Mouse (Mus musculus): Measurements from ENCODE around the gene Cdk17. TPM values are rescaled to one million over a fixed set of nuclear protein-coding genes. Genes with fewer than 3 reads are reported as not detected.

The Cdk17 gene
- polyA plus RNA-seq (2012; rRNA removed) = 4.3 and 5.2 TPM in 2 replicates

DNA sequence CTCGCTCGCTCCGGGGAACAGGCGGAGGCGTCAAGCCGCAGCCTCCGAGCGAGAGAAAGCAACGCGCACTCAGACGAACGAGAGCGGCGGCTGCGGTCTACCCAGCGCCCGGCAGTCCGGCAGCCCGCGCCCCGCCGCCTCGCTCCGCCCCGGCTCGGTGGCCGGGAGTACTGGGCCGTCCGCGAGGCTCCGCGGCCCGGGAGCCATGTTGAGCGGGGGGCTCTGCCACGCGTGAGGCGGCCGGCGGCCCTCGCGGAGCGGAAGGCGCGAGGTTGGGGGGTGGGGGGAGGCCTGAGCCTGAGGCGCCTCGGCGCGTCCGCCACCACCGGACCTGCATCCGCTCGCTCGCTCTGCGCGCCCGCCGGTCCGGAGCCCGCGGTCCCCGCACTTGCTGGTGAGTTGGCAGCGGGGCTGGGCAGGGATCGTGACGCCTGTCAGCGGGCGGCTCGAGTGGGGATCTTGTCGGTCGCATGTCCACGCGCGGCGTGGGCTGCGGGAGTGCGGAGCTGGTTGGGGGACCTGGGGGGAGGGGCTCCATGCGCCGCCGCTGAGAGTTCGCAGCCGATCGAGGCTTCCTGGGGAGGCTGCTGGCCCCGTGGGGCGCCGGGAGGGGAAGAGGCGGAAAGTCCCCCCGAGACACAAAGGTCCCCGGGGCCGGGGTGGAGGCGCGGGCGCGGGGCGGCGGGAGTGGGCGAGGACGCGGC is at the start of gene Cdk17:
Gene Cdk17, plus strand, starts transcription at position 69 of the 704 bp plus-strand sequence.
- no peaks in the 10 kb centered on the region; the same call in 1 of the 2 replicates for H3K4me1 ChIP-seq (ENCODE audit: control insufficient read depth, insufficient read depth, insufficient read length, low read length)
- 1% methylated on average over 97 of the region's 97 CpGs for WGBS
- TF ChIP-seq CTCF (IDR thresholded peaks at IDR 0.05; ENCODE audit: extremely low read depth, insufficient read length, insufficient replicate concordance, low read depth, low read length) = no peak
- no peak for TF ChIP-seq POLR2A (IDR thresholded peaks at IDR 0.05; ENCODE audit: low read depth, low read length)
- H3K4me3 ChIP-seq (ENCODE audit: low read depth, low read length) = peak within 1 kb of the TSS; percentile 96
- H3K27ac ChIP-seq (ENCODE audit: insufficient read depth, low read depth, low read length) = peak within 1 kb of the TSS; percentile 76
- H3K36me3 ChIP-seq (ENCODE audit: control insufficient read depth, insufficient read depth, low read length) = no peaks in the 10 kb centered on the region
- H3K27me3 ChIP-seq (ENCODE audit: control insufficient read depth, insufficient read depth, low read length) = no peaks in the 10 kb centered on the region

DNA sequence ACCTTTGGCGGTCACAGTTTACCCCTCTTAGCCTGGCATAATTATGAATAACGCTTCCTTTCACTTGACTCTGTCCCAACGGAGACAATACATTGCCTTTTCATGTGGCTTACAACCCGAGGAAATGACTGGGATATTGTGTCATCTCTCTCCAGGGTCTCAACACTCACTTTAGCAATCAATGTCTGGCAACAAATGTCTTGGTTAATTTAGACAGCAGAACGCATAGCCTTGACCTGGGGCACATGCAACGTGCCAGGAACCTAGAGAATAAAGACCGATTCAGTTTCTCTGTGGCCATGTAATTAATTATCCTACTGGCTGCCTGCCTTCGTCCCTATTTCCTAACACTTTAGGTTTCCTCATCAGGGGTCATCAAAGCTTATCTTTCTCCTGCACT is 49.3 kb upstream of the Cdk17 start:
- WGBS = 68% methylated on average over 8 of the region's 8 CpGs
- Histone ChIP-seq H3K27me3 (ENCODE audit: control insufficient read depth, insufficient read depth, low read length) (no peaks in the 10 kb centered on the region), H3K4me3 (ENCODE audit: low read depth, low read length) (no peak overlapping the region), H3K27ac (ENCODE audit: insufficient read depth, low read depth, low read length) (no peak overlapping the region), H3K36me3 (ENCODE audit: control insufficient read depth, insufficient read depth, low read length) (no peaks in the 10 kb centered on the region), H3K4me1 (ENCODE audit: control insufficient read depth, insufficient read depth, insufficient read length, low read length) (no peaks in the 10 kb centered on the region)
- TF ChIP-seq CTCF (IDR thresholded peaks at IDR 0.05; ENCODE audit: extremely low read depth, insufficient read length, insufficient replicate concordance, low read depth, low read length) = no peak
- no peak for TF ChIP-seq POLR2A (IDR thresholded peaks at IDR 0.05; ENCODE audit: low read depth, low read length)

DNA sequence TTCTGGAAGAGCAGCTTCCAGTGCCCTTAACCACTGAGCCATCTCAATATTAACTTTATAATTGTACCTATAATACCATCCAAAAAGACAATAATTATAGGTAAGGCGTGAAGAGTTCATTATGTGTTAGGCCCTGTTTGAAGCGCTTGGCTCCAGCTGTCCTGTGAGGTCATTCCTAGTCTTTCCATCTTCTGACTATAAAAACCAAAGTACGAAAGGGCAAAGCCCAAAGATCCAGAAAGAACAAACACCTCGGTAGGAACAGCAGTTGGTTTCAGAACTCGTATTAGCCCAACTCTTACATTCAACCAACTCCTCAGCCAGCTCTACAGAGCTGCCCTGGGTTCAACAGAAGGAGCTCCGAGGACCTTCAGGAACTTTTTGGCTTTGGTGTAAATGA is 48.7 kb upstream of the Cdk17 start:
- TF ChIP-seq CTCF (IDR thresholded peaks at IDR 0.05; ENCODE audit: extremely low read depth, insufficient read length, insufficient replicate concordance, low read depth, low read length) = no peak
- no peak for TF ChIP-seq POLR2A (IDR thresholded peaks at IDR 0.05; ENCODE audit: low read depth, low read length)
- no peak overlapping the region for H3K27ac ChIP-seq (ENCODE audit: insufficient read depth, low read depth, low read length)
- no peak overlapping the region for H3K4me3 ChIP-seq (ENCODE audit: low read depth, low read length)
- H3K27me3 ChIP-seq (ENCODE audit: control insufficient read depth, insufficient read depth, low read length) = no peaks in the 10 kb centered on the region
- H3K4me1 ChIP-seq (ENCODE audit: control insufficient read depth, insufficient read depth, insufficient read length, low read length) = no peaks in the 10 kb centered on the region
- no peaks in the 10 kb centered on the region for H3K36me3 ChIP-seq (ENCODE audit: control insufficient read depth, insufficient read depth, low read length)
- 91% methylated on average over 6 of the region's 6 CpGs for WGBS

DNA sequence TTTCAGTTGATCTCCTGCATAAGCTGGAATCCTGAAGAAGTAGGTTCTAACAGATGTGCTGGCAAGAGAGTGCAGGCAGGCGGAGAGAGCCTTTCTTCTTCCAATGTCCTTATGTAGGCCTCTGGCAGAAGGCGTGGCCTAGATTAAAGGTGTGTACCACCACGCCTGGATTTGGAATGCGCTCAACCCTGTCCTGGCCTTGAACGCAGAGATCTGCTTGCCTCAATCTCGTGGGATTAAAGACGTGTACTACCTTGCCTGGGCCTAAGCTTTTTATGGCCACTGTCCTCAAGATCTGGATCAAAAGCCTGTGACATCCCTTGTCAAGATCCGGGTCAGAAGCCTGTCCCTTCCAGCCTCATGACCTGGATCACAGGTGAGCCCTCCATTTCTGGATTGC is 46.7 kb upstream of the Cdk17 start:
- TF ChIP-seq POLR2A (IDR thresholded peaks at IDR 0.05; ENCODE audit: low read depth, low read length) = no peak
- Histone ChIP-seq H3K4me1 (ENCODE audit: control insufficient read depth, insufficient read depth, insufficient read length, low read length) (no peaks in the 10 kb centered on the region), H3K36me3 (ENCODE audit: control insufficient read depth, insufficient read depth, low read length) (no peaks in the 10 kb centered on the region), H3K27me3 (ENCODE audit: control insufficient read depth, insufficient read depth, low read length) (no peaks in the 10 kb centered on the region), H3K4me3 (ENCODE audit: low read depth, low read length) (no peak overlapping the region), H3K27ac (ENCODE audit: insufficient read depth, low read depth, low read length) (no peak overlapping the region)
- WGBS = 57% methylated on average over 8 of the region's 8 CpGs

DNA sequence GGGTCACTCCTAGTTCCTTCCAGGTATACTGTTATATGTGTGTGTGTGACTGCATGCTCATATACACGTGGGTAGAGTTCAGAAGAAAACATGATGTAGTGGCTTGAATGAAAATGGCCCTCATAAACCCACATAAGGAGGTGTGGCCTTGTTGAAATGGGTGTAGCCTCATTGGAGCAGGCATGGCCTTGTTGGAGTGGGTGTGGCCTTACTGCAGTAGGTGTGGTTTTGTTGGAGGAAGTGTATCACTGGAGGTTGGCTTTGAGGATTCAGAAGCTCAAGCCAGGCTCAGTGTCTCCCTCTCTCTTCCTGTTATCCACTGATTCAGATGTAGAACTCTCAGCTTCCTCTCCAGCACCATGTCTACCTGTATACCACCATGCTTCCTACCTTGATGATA is 45.9 kb upstream of the Cdk17 start:
- WGBS = 56% methylated on average over 1 of the region's 1 CpGs
- Histone ChIP-seq H3K27me3 (ENCODE audit: control insufficient read depth, insufficient read depth, low read length) (no peaks in the 10 kb centered on the region), H3K4me1 (ENCODE audit: control insufficient read depth, insufficient read depth, insufficient read length, low read length) (no peaks in the 10 kb centered on the region), H3K27ac (ENCODE audit: insufficient read depth, low read depth, low read length) (no peak overlapping the region), H3K36me3 (ENCODE audit: control insufficient read depth, insufficient read depth, low read length) (no peaks in the 10 kb centered on the region), H3K4me3 (ENCODE audit: low read depth, low read length) (no peak overlapping the region)
- TF ChIP-seq POLR2A (IDR thresholded peaks at IDR 0.05; ENCODE audit: low read depth, low read length) (no peak), CTCF (IDR thresholded peaks at IDR 0.05; ENCODE audit: extremely low read depth, insufficient read length, insufficient replicate concordance, low read depth, low read length) (no peak)

DNA sequence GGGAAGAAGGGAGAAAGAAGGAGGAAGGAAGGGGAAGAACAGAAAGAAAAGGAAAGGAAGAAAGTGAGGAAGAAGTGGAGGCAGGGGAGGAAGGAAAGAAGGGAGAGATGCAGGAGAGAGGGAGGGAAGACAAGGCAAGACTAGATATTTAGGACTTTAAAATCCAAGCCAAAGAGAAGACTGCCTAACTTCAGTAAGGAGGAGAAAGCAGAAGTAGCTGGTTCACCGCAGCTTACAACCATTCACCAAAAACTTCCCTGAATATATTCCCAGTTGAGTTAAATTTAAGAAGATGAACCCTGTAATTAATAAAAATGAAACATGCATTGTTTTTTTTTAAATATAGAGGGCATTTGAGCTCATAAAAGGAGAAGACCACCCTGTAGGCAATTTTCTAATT is 44.9 kb upstream of the Cdk17 start:
- Histone ChIP-seq H3K4me3 (ENCODE audit: low read depth, low read length) (no peak overlapping the region), H3K27ac (ENCODE audit: insufficient read depth, low read depth, low read length) (no peak overlapping the region), H3K4me1 (ENCODE audit: control insufficient read depth, insufficient read depth, insufficient read length, low read length) (no peaks in the 10 kb centered on the region), H3K27me3 (ENCODE audit: control insufficient read depth, insufficient read depth, low read length) (no peaks in the 10 kb centered on the region), H3K36me3 (ENCODE audit: control insufficient read depth, insufficient read depth, low read length) (no peaks in the 10 kb centered on the region)
- no peak for TF ChIP-seq POLR2A (IDR thresholded peaks at IDR 0.05; ENCODE audit: low read depth, low read length)
- no peak for TF ChIP-seq CTCF (IDR thresholded peaks at IDR 0.05; ENCODE audit: extremely low read depth, insufficient read length, insufficient replicate concordance, low read depth, low read length)
- 83% methylated on average over 1 of the region's 1 CpGs for WGBS

DNA sequence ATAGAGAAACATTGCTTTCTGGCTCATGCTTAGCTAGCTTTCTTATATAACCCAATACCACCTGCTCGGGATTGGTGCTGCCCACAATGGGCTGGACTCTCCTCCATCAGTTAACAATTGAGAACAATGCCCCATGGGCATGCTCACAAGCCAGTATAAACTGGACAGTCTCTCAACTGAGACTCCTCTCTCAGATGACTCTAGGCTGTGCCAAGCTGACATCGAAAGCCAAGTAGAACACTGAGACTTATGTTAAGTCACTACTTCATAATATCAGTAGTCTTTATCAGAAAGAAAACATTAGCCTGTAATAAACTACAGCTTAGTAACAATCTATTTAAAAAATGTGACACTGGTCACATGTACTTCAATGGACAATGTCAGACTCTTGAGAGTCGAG is 44.0 kb upstream of the Cdk17 start:
- no peaks in the 10 kb centered on the region for H3K36me3 ChIP-seq (ENCODE audit: control insufficient read depth, insufficient read depth, low read length)
- H3K27me3 ChIP-seq (ENCODE audit: control insufficient read depth, insufficient read depth, low read length) = no peaks in the 10 kb centered on the region
- WGBS = 43% methylated on average over 3 of the region's 3 CpGs
- no peak for TF ChIP-seq CTCF (IDR thresholded peaks at IDR 0.05; ENCODE audit: extremely low read depth, insufficient read length, insufficient replicate concordance, low read depth, low read length)
- TF ChIP-seq POLR2A (IDR thresholded peaks at IDR 0.05; ENCODE audit: low read depth, low read length) = no peak
- H3K4me3 ChIP-seq (ENCODE audit: low read depth, low read length) = no peak overlapping the region
- H3K27ac ChIP-seq (ENCODE audit: insufficient read depth, low read depth, low read length) = no peak overlapping the region
- no peaks in the 10 kb centered on the region for H3K4me1 ChIP-seq (ENCODE audit: control insufficient read depth, insufficient read depth, insufficient read length, low read length)

Measured in small intestine, adult 2 months (tissue).